Mouse (Mus musculus) megakaryocyte-erythroid progenitor cell, adult 5-6 weeks (primary cell): ENCODE data around the gene Tbc1d4. TPM values are rescaled to one million over a fixed set of nuclear protein-coding genes. Genes with fewer than 3 reads are reported as not detected.
A peak's percentile ranks its signal among the peaks of the same experiment; 100 is the strongest.

ENCODE experiments used
- ATAC-seq: replicated peaks from 2 replicates; pipeline ENCODE4 v1.8.0; 2016; ENCODE audit warnings: mild to moderate bottlenecking, inconsistent platforms; ENCODE audit not compliant: severe bottlenecking, poor library complexity, low FRiP score, low TSS enrichment
- total RNA-seq, 2 experiments: library from RNA; stranded (forward) in 1 of 2; stranded (reverse) in 1 of 2; fragments of 200-1000, 215-1000 nt in 1 of 2; fragments of >200 nt in 1 of 2; fragmentation: Nextera tagmentation in 1 of 2; gene quantifications; 2 replicates each; pipeline ENCODE4 v1.2.3; 2014 to 2017

Gene Tbc1d4
- total RNA-seq, 2 experiments from 2014 or later: 6.1 to 6.4 TPM

GRCm38 (mm10) chr14:101467532-101467931 is 141.5 kb downstream of the Tbc1d4 start:
- ATAC-seq: no peak

- no peak for ATAC-seq
These were observed 142.5 kb downstream of the Tbc1d4 start for GRCm38 (mm10) chr14:101466521-101466920.

GRCm38 (mm10) chr14:101465893-101466292 is 143.1 kb downstream of the Tbc1d4 start:
- no peak for ATAC-seq

- ATAC-seq: peak; percentile 65; the same call in 1 of the 2 replicates
These were observed 148.2 kb downstream of the Tbc1d4 start for GRCm38 (mm10) chr14:101460768-101461167.

- ATAC-seq: no peak
These were observed 156.1 kb downstream of the Tbc1d4 start for GRCm38 (mm10) chr14:101452915-101453314.

GRCm38 (mm10) chr14:101447857-101448256 is 161.1 kb downstream of the Tbc1d4 start:
- no peak for ATAC-seq

GRCm38 (mm10) chr14:101445205-101445604 is 163.8 kb downstream of the Tbc1d4 start:
- no peak for ATAC-seq

GRCm38 (mm10) chr14:101437925-101438324 is 171.1 kb downstream of the Tbc1d4 start:
- no peak for ATAC-seq

- ATAC-seq: no peak
These were observed 178.5 kb downstream of the Tbc1d4 start for GRCm38 (mm10) chr14:101430536-101430935.

- ATAC-seq: no peak
These were observed 180.0 kb downstream of the Tbc1d4 start for GRCm38 (mm10) chr14:101428805-101429516.

GRCm38 (mm10) chr14:101417679-101418078 is 191.3 kb downstream of the Tbc1d4 start:
- ATAC-seq: no peak

Other genes starting within 250 kb of the Tbc1d4 start
- 50.8 and 57.6 TPM in 2 replicates for gene Commd6, start 31.5 kb upstream of the Tbc1d4 start, total RNA-seq (2014; fragmentation: Nextera tagmentation)
- gene Commd6, start 31.5 kb upstream of the Tbc1d4 start, total RNA-seq (2017): 31.7 and 40.1 TPM in 2 replicates
- 90.6 and 112 TPM in 2 replicates for gene Uchl3, start 44.8 kb upstream of the Tbc1d4 start, total RNA-seq (2014; fragmentation: Nextera tagmentation)
- 77.6 and 85.8 TPM in 2 replicates for gene Uchl3, start 44.8 kb upstream of the Tbc1d4 start, total RNA-seq (2017)
- gene Gm9922, start 120.6 kb upstream of the Tbc1d4 start, total RNA-seq (2014; fragmentation: Nextera tagmentation): not detected in 2 replicates
- not detected in 2 replicates for gene Gm9922, start 120.6 kb upstream of the Tbc1d4 start, total RNA-seq (2017)
- gene Lmo7, start 120.8 kb upstream of the Tbc1d4 start, total RNA-seq (2014; fragmentation: Nextera tagmentation): not detected in 2 replicates
- gene Lmo7, start 120.8 kb upstream of the Tbc1d4 start, total RNA-seq (2017): not detected in 2 replicates